Mouse (Mus musculus) kidney, postnatal 4 days (tissue): ENCODE results near the gene Edar.

Source experiments
- DNase-seq, 2 experiments: peaks; one replicate each; pipeline ENCODE4 v3.0.0; 2021; ENCODE audit warnings: mixed read lengths in 2 of 2

Gene Edar

GRCm38 (mm10) chr10:58651270-58652042 is 24.0 kb downstream of the Edar start:
- DNase-seq = peak in 1 of 2 experiments; percentile 47

- DNase-seq = peak in 1 of 2 experiments; percentile 46
Measured at GRCm38 (mm10) chr10:58648787-58649186, 26.7 kb downstream of the Edar start.

- DNase-seq = no peak
Measured at GRCm38 (mm10) chr10:58644671-58645070, 30.8 kb downstream of the Edar start.

GRCm38 (mm10) chr10:58644194-58644593 is 31.3 kb downstream of the Edar start:
- no peak for DNase-seq

- no peak for DNase-seq
Measured at GRCm38 (mm10) chr10:58643001-58643400, 32.5 kb downstream of the Edar start.

GRCm38 (mm10) chr10:58641631-58642030 is 33.8 kb downstream of the Edar start:
- DNase-seq = no peak

GRCm38 (mm10) chr10:58640446-58641400 is 34.7 kb downstream of the Edar start:
- DNase-seq = peak; percentile 31 to 46

GRCm38 (mm10) chr10:58639291-58639690 is 36.2 kb downstream of the Edar start:
- DNase-seq = no peak

- peak; percentile 37 to 45 for DNase-seq
Measured at GRCm38 (mm10) chr10:58636431-58637080, 38.9 kb downstream of the Edar start.

- DNase-seq = no peak
Measured at GRCm38 (mm10) chr10:58633507-58633906, 41.9 kb downstream of the Edar start.

GRCm38 (mm10) chr10:58627569-58627968 is 47.9 kb downstream of the Edar start:
- DNase-seq = peak; percentile 33 to 57

GRCm38 (mm10) chr10:58624848-58625711 is 50.4 kb downstream of the Edar start:
- no peak for DNase-seq

- DNase-seq = no peak
Measured at GRCm38 (mm10) chr10:58619266-58619665, 56.2 kb downstream of the Edar start.

- no peak for DNase-seq
Measured at GRCm38 (mm10) chr10:58618501-58619216, 56.8 kb downstream of the Edar start.

- no peak for DNase-seq
Measured at GRCm38 (mm10) chr10:58616565-58616964, 58.9 kb downstream of the Edar start.

GRCm38 (mm10) chr10:58614601-58615000 is 60.9 kb downstream of the Edar start:
- no peak for DNase-seq

GRCm38 (mm10) chr10:58610484-58611261 is 64.8 kb downstream of the Edar start:
- DNase-seq = no peak

- no peak for DNase-seq
Measured at GRCm38 (mm10) chr10:58608858-58609257, 66.6 kb downstream of the Edar start.

GRCm38 (mm10) chr10:58606356-58606755 is 69.1 kb downstream of the Edar start:
- no peak for DNase-seq

GRCm38 (mm10) chr10:58604779-58605178 is 70.7 kb downstream of the Edar start:
- peak; percentile 82 to 86 for DNase-seq

- DNase-seq = no peak
Measured at GRCm38 (mm10) chr10:58601946-58602345, 73.5 kb downstream of the Edar start.
